Mouse (Mus musculus): ENCODE measurements around the gene Ankrd61.

DNA sequence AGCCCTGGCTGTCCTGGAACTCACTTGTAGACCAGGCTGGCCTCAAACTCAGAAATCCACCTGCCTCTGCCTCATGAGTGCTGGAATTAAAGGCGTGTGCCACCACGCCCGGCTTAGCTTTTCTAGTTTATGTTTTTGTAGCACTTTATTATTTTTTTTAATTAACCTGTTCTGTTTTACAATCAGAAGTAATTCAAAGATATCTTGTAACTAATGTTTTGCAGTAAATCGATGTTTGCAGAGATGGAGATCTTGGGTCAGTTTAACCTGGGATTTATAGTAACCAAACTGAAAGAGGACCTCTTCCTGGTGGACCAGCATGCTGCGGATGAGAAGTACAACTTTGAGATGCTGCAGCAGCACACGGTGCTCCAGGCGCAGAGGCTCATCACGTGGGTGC lies 30.4 kb upstream of the Ankrd61 start, which contains the start of gene Gm42421:
- no peak for TF ChIP-seq MAFK (IDR thresholded peaks at IDR 0.05; ENCODE audit: insufficient read depth, low read depth, low read length)
- TF ChIP-seq CHD2 (IDR thresholded peaks at IDR 0.05; ENCODE audit: low read depth, low read length): no peak
- no peak for TF ChIP-seq ZC3H11A (IDR thresholded peaks at IDR 0.05; ENCODE audit: borderline replicate concordance, low read depth, low read length)
